Mouse (Mus musculus) liver, embryonic 14.5 days (tissue): ENCODE results near the gene Pdpr. TPM values are rescaled to one million over a fixed set of nuclear protein-coding genes. Genes with fewer than 3 reads are reported as not detected.
"Not testable (repeated sequence)": the region's sequence is repeated elsewhere in the genome, so short reads cannot be mapped to it uniquely, and the experiment has no call there.

Source experiments
- ATAC-seq: fragments of 200-750 bp; cut with Nextera tagmentation; 2 replicates; pipeline ENCODE4 v1.8.0; 2017; ENCODE audit warnings: moderate number of reproducible peaks, mild to moderate bottlenecking, moderate library complexity; ENCODE audit not compliant: insufficient read depth
- DNase-seq, 3 experiments: peaks; one replicate each; pipeline ENCODE4 v3.0.0-alpha.2; 2012 to 2013; ENCODE audit warnings: low read depth in 3 of 3, low spot score in 3 of 3
- H3K27ac ChIP-seq: fragments of 300-500 bp; sonication (generic); 2 replicates; pipeline ENCODE4 v1.5.1; 2014; ENCODE audit warnings: moderate library complexity, mild to moderate bottlenecking, control low read depth, inconsistent platforms
- H3K27me3 ChIP-seq: fragments of 300-500 bp; sonication (generic); 2 replicates; pipeline ENCODE4 v1.6.1; 2014; ENCODE audit warnings: mild to moderate bottlenecking, low read length, moderate library complexity; ENCODE audit not compliant: control insufficient read depth, insufficient read depth
- H3K36me3 ChIP-seq: fragments of 300-500 bp; sonication (generic); replicated peaks from 2 replicates; pipeline ENCODE4 v1.6.1; 2014; ENCODE audit warnings: low read depth; ENCODE audit not compliant: control insufficient read depth, insufficient read depth
- H3K4me1 ChIP-seq, 2 experiments: fragments of 200-500 bp in 1 of 2; fragments of 300-500 bp in 1 of 2; sonication (generic) in 1 of 2; replicated peaks; 2 replicates each; pipeline ENCODE4 v1.6.1; 2012 to 2014; ENCODE audit warnings: antibody characterized with exemption in 1 of 2, inconsistent platforms in 1 of 2, low read length in 1 of 2; ENCODE audit not compliant: control insufficient read depth in 2 of 2, insufficient read depth in 2 of 2
- H3K4me2 ChIP-seq: fragments of 300-500 bp; sonication (generic); 2 replicates; pipeline ENCODE4 v1.6.1; 2014; ENCODE audit warnings: low read depth, mild to moderate bottlenecking, control low read depth, moderate library complexity
- H3K4me3 ChIP-seq, 2 experiments: fragments of 200-500 bp in 1 of 2; fragments of 300-500 bp in 1 of 2; sonication (generic) in 1 of 2; 2 replicates each; pipeline ENCODE4 v1.5.1; 2012 to 2014; ENCODE audit warnings: low read depth in 2 of 2, low read length in 2 of 2, mild to moderate bottlenecking in 2 of 2, control low read depth in 1 of 2, inconsistent platforms in 1 of 2, moderate library complexity in 1 of 2; ENCODE audit not compliant: insufficient read depth in 1 of 2
- H3K9ac ChIP-seq: fragments of 300-500 bp; sonication (generic); replicated peaks from 2 replicates; pipeline ENCODE4 v1.6.1; 2014; ENCODE audit warnings: mild to moderate bottlenecking, control low read depth, moderate library complexity
- H3K9me3 ChIP-seq: fragments of 300-500 bp; sonication (generic); 2 replicates; pipeline ENCODE4 v1.6.1; 2016; ENCODE audit warnings: low read length, mixed read lengths; ENCODE audit not compliant: control insufficient read depth
- CTCF ChIP-seq: IDR thresholded peaks from 2 replicates; pipeline ENCODE4 v1.5.1; 2016; ENCODE audit warnings: antibody characterized with exemption, low read depth, control low read depth
- EP300 ChIP-seq: IDR thresholded peaks from 2 replicates; pipeline ENCODE4 v1.6.1; 2016; ENCODE audit warnings: antibody characterized with exemption, low read depth
- WGBS: fragments of 180-500 bp; shearing (Covaris S2); extraction: QIAGEN DNeasy Blood & Tissue Kit; methylation state at CpG from one replicate; pipeline ENCODE4 v1.1.7; 2014; ENCODE audit not compliant: insufficient replicate concordance; 5-methylcytosine and 5-hydroxymethylcytosine counted together
- polyA plus RNA-seq, 2 experiments: library from polyadenylated mRNA; depleted of rRNA in 1 of 2; stranded (reverse) in 1 of 2; unstranded in 1 of 2; fragments of >200 nt; fragmentation: Nextera tagmentation in 1 of 2; extraction: Ambion mirVana in 1 of 2; gene quantifications; 2 replicates each; pipeline versions ENCODE4 v1.2.1 to v1.2.3; 2012 to 2014

Gene Pdpr
- polyA plus RNA-seq, 2 experiments: 1.0 to 1.6 TPM

GRCm38 (mm10) chr8:111119481-111119880 lies 25.1 kb downstream of the Pdpr start:
- Histone ChIP-seq H3K9ac (no peak overlapping the region), H3K27me3 (no peaks in the 10 kb centered on the region), H3K4me1 (no peaks in the 10 kb centered on the region), H3K27ac (no peak overlapping the region), H3K36me3 (no peaks in the 10 kb centered on the region; the same call in none of the 2 replicates), H3K4me2 (no peak overlapping the region), H3K9me3 (no peaks in the 10 kb centered on the region), H3K4me3 (no peak overlapping the region)
- ATAC-seq (no peak), DNase-seq (no peak)
- 82% methylated on average over 3 of the region's 3 CpGs for WGBS
- TF ChIP-seq EP300 (no peak), CTCF (no peak)

- 77% methylated on average over 2 of the region's 2 CpGs for WGBS
Measured at GRCm38 (mm10) chr8:111130756-111131155, 36.3 kb downstream of the Pdpr start.

GRCm38 (mm10) chr8:111142521-111142920 lies 48.1 kb downstream of the Pdpr start:
- DNase-seq (no peak), ATAC-seq (no peak)
- Histone ChIP-seq H3K4me2 (no peak overlapping the region), H3K27me3 (no peaks in the 10 kb centered on the region), H3K27ac (no peak overlapping the region), H3K9ac (no peak overlapping the region), H3K9me3 (no peaks in the 10 kb centered on the region), H3K36me3 (no peaks in the 10 kb centered on the region), H3K4me3 (no peak overlapping the region), H3K4me1 (peaks cover 0 to 15% of the 10 kb centered on the region in 2 experiments; a peak in 3 of 4 replicates)
- TF ChIP-seq CTCF: no peak
- no peak for TF ChIP-seq EP300

More at GRCm38 (mm10) chr8:111130756-111131155, 36.3 kb downstream of the Pdpr start:
- Histone ChIP-seq H3K4me3 (no peak overlapping the region), H3K4me2 (no peak overlapping the region), H3K9ac (no peak overlapping the region), H3K27me3 (no peaks in the 10 kb centered on the region), H3K4me1 (no peaks in the 10 kb centered on the region), H3K36me3 (peaks cover 7% of the 10 kb centered on the region; the same call in 1 of the 2 replicates), H3K27ac (no peak overlapping the region), H3K9me3 (no peaks in the 10 kb centered on the region)
- TF ChIP-seq EP300 (no peak), CTCF (no peak)
- ATAC-seq (no peak), DNase-seq (no peak)

- ATAC-seq: peak; percentile 77
- not testable (repeated sequence) for H3K36me3 ChIP-seq, H3K27me3 ChIP-seq, H3K9me3 ChIP-seq, DNase-seq, H3K27ac ChIP-seq
- Histone ChIP-seq H3K4me3 (peak overlapping the region; percentile 57 to 91), H3K4me2 (peak overlapping the region; percentile 72), H3K4me1 (peaks cover 0 to 15% of the 10 kb centered on the region in 2 experiments; a peak in 3 of 4 replicates), H3K9ac (peak overlapping the region; percentile 66)
- WGBS: under 1% methylated on average over 51 of the region's 63 CpGs
Measured at GRCm38 (mm10) chr8:111144901-111145459, 50.5 kb downstream of the Pdpr start.

GRCm38 (mm10) chr8:111145460-111146012 lies 51.1 kb downstream of the Pdpr start:
- peak overlapping the region; percentile 66 for H3K9ac ChIP-seq
- H3K27me3 ChIP-seq, H3K9me3 ChIP-seq, H3K27ac ChIP-seq, H3K36me3 ChIP-seq: not testable (repeated sequence)
- peaks cover 0 to 15% of the 10 kb centered on the region in 2 experiments; a peak in 3 of 4 replicates for H3K4me1 ChIP-seq
- WGBS: under 1% methylated on average over 65 of the region's 74 CpGs
- peak overlapping the region; percentile 57 to 91 for H3K4me3 ChIP-seq
- H3K4me2 ChIP-seq: peak overlapping the region; percentile 72
- ATAC-seq: peak; percentile 92
- DNase-seq: peak; percentile 82 to 84 (median 84)
